Mouse (Mus musculus): ENCODE measurements around the gene Dtx2. TPM values are rescaled to one million over a fixed set of nuclear protein-coding genes. Genes with fewer than 3 reads are reported as not detected.
A peak's percentile ranks its signal among the peaks of the same experiment; 100 is the strongest.

Dtx2 gene
- polyA plus RNA-seq (2015; fragmentation: Nextera tagmentation; extraction: Ambion mirVana) = 29.4 and 29.9 TPM in 2 replicates

GRCm38 (mm10) chr5:135994725-135995687 lies at the start of gene Dtx2:
Gene Dtx2, plus strand, starts transcription at chr5:135994800.
- H3K27ac ChIP-seq = peak within 1 kb of the TSS; percentile 93
- WGBS = under 1% methylated on average over 47 of the region's 47 CpGs
- peak within 1 kb of the TSS; percentile 80 for H3K4me3 ChIP-seq (replicated peaks)
- no peaks in the 10 kb centered on the region for H3K9me3 ChIP-seq (replicated peaks)
- peaks cover 21% of the 10 kb centered on the region for H3K4me1 ChIP-seq
- ATAC-seq (replicated peaks; ENCODE audit: low FRiP score) = peak; percentile 95
- peaks cover 36% of the 10 kb centered on the region for H3K36me3 ChIP-seq
- H3K4me2 ChIP-seq = peak within 1 kb of the TSS; percentile 65
- H3K27me3 ChIP-seq = no peaks in the 10 kb centered on the region
- H3K9ac ChIP-seq = peak within 1 kb of the TSS; percentile 72

DNA sequence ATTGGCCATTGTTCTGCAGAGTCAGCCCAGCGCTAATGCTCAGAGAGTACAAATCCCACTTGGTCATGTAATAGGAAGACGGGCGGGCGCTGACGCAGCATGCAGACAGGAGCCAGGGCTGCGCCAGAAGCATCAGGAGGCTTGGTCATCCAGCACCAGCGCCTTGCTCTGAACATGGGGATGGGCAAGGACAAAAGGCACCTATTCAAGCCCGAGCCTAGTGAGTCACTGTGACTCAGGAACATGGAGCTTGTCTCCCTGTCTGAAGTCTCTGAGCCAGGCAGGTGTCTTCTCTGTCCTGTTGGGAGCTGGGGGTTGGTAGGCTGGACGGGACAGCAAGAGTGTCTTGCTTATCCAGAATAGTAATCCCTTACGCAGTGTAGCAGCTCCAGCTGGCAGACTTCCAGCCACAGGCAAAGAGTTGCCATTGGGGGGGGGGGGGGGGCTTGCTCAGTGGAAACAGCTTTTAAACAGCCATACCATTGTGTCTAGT lies 48.6 kb upstream of the Dtx2 start:
- Histone ChIP-seq H3K4me2 (no peak overlapping the region), H3K9ac (no peak overlapping the region)
- no peak for ATAC-seq (replicated peaks; ENCODE audit: low FRiP score)

GRCm38 (mm10) chr5:135946621-135947020 lies 48.0 kb upstream of the Dtx2 start:
- H3K4me2 ChIP-seq = no peak overlapping the region
- H3K27me3 ChIP-seq = no peaks in the 10 kb centered on the region
- no peaks in the 10 kb centered on the region for H3K36me3 ChIP-seq
- WGBS = 78% methylated on average over 5 of the region's 5 CpGs
- H3K4me1 ChIP-seq = peaks cover 3% of the 10 kb centered on the region; the same call in 1 of the 2 replicates
- H3K9me3 ChIP-seq (replicated peaks) = no peaks in the 10 kb centered on the region
- H3K4me3 ChIP-seq (replicated peaks) = no peak overlapping the region
- H3K9ac ChIP-seq = no peak overlapping the region
- no peak for ATAC-seq (replicated peaks; ENCODE audit: low FRiP score)
- no peak overlapping the region for H3K27ac ChIP-seq

More for the DNA sequence above, 48.6 kb upstream of the Dtx2 start:
- no peak overlapping the region for H3K27ac ChIP-seq
- no peaks in the 10 kb centered on the region for H3K27me3 ChIP-seq
- no peak overlapping the region for H3K4me3 ChIP-seq (replicated peaks)
- H3K36me3 ChIP-seq = no peaks in the 10 kb centered on the region
- 64% methylated on average over 10 of the region's 10 CpGs for WGBS
- no peaks in the 10 kb centered on the region; the same call in 1 of the 2 replicates for H3K4me1 ChIP-seq
- H3K9me3 ChIP-seq (replicated peaks) = no peaks in the 10 kb centered on the region

- Histone ChIP-seq H3K27ac (no peak overlapping the region), H3K9me3 (replicated peaks) (no peaks in the 10 kb centered on the region), H3K4me1 (peaks cover 3% of the 10 kb centered on the region; the same call in 1 of the 2 replicates), H3K4me2 (no peak overlapping the region), H3K27me3 (no peaks in the 10 kb centered on the region), H3K4me3 (replicated peaks) (no peak overlapping the region), H3K9ac (no peak overlapping the region), H3K36me3 (no peaks in the 10 kb centered on the region)
- 80% methylated on average over 9 of the region's 11 CpGs for WGBS
- no peak for ATAC-seq (replicated peaks; ENCODE audit: low FRiP score)
Measured at GRCm38 (mm10) chr5:135950710-135951412, 43.7 kb upstream of the Dtx2 start.

DNA sequence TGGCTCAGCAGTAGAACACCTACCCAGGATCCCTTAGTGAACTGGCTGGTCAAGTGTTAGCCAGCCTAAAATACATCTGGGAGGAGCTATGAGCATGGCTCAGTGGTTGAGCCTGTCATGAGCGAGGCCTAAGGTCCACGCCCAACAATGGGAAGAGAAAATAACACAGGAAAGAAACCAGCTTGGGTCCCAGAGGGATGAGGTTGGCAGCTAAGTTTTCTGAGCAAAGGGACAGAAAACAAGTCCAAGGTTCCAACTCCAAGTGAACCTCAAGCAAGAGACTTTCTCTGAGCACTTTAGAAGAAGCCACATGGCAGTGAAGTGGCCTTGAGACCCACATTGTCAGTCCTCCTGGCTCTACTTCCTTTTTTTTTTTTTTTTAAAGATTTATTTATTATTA lies 42.9 kb upstream of the Dtx2 start:
- Histone ChIP-seq H3K9ac (no peak overlapping the region), H3K27ac (no peak overlapping the region), H3K27me3 (no peaks in the 10 kb centered on the region), H3K36me3 (no peaks in the 10 kb centered on the region), H3K9me3 (replicated peaks) (no peaks in the 10 kb centered on the region), H3K4me2 (no peak overlapping the region), H3K4me1 (peaks cover 6% of the 10 kb centered on the region), H3K4me3 (replicated peaks) (no peak overlapping the region)
- 92% methylated on average over 2 of the region's 2 CpGs for whole genome bisulfite sequencing
- ATAC-seq (replicated peaks; ENCODE audit: low FRiP score) = no peak

GRCm38 (mm10) chr5:135952830-135953229 lies 41.8 kb upstream of the Dtx2 start:
- no peak overlapping the region for H3K27ac ChIP-seq
- H3K4me3 ChIP-seq (replicated peaks) = no peak overlapping the region
- no peak overlapping the region for H3K9ac ChIP-seq
- WGBS = 90% methylated on average over 2 of the region's 2 CpGs
- no peaks in the 10 kb centered on the region for H3K36me3 ChIP-seq
- H3K4me2 ChIP-seq = no peak overlapping the region
- peaks cover 13% of the 10 kb centered on the region for H3K4me1 ChIP-seq
- H3K9me3 ChIP-seq (replicated peaks) = no peaks in the 10 kb centered on the region
- no peak for ATAC-seq (replicated peaks; ENCODE audit: low FRiP score)
- no peaks in the 10 kb centered on the region for H3K27me3 ChIP-seq

GRCm38 (mm10) chr5:135956300-135957206 lies 38.0 kb upstream of the Dtx2 start:
- Histone ChIP-seq H3K9me3 (replicated peaks) (no peaks in the 10 kb centered on the region), H3K27ac (peak overlapping the region; percentile 96), H3K27me3 (no peaks in the 10 kb centered on the region), H3K36me3 (no peaks in the 10 kb centered on the region), H3K4me2 (peak overlapping the region; percentile 59), H3K9ac (0 out of 2 replicates have a peak overlapping the region, but pooled peaks have one; percentile 27), H3K4me3 (replicated peaks) (peak overlapping the region; percentile 38), H3K4me1 (peaks cover 26% of the 10 kb centered on the region)
- WGBS = 78% methylated on average over 9 of the region's 9 CpGs
- no peak for ATAC-seq (replicated peaks; ENCODE audit: low FRiP score)

- H3K9ac ChIP-seq = 0 out of 2 replicates have a peak overlapping the region, but pooled peaks have one; percentile 27
- no peaks in the 10 kb centered on the region for H3K9me3 ChIP-seq (replicated peaks)
- H3K4me1 ChIP-seq = peaks cover 32% of the 10 kb centered on the region
- no peaks in the 10 kb centered on the region for H3K36me3 ChIP-seq
- no peaks in the 10 kb centered on the region for H3K27me3 ChIP-seq
- H3K27ac ChIP-seq = peak overlapping the region; percentile 96
- ATAC-seq (replicated peaks; ENCODE audit: low FRiP score) = peak; percentile 89
- H3K4me3 ChIP-seq (replicated peaks) = peak overlapping the region; percentile 38
- H3K4me2 ChIP-seq = peak overlapping the region; percentile 59
- WGBS = 8% methylated on average over 27 of the region's 28 CpGs
Measured at GRCm38 (mm10) chr5:135957207-135957974, 37.2 kb upstream of the Dtx2 start.

DNA sequence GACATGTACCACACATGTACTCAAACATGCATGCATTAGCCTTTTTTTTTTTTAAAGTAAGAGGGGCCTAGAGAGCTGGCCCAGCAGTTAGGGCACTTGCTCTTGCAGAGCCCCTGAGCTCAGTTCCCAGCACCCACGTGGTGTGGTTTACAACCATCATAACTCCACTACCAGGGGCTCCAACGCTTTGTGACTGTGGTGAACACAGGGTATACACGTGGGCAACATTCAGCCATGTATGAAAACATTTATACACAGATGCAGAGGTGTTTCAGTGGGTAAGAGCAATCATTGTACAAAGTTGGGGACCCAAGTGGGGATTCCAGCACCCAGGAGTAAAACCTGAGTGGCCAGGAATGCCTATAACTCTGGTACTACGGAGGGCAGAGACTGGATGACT lies 36.2 kb upstream of the Dtx2 start:
- H3K27me3 ChIP-seq = no peaks in the 10 kb centered on the region
- peak overlapping the region; percentile 96 for H3K27ac ChIP-seq
- H3K4me2 ChIP-seq = peak overlapping the region; percentile 59
- peaks cover 35% of the 10 kb centered on the region for H3K4me1 ChIP-seq
- no peaks in the 10 kb centered on the region for H3K9me3 ChIP-seq (replicated peaks)
- no peak overlapping the region for H3K4me3 ChIP-seq (replicated peaks)
- WGBS = 90% methylated on average over 4 of the region's 4 CpGs
- no peaks in the 10 kb centered on the region for H3K36me3 ChIP-seq
- H3K9ac ChIP-seq = no peak overlapping the region
- ATAC-seq (replicated peaks; ENCODE audit: low FRiP score) = no peak

DNA sequence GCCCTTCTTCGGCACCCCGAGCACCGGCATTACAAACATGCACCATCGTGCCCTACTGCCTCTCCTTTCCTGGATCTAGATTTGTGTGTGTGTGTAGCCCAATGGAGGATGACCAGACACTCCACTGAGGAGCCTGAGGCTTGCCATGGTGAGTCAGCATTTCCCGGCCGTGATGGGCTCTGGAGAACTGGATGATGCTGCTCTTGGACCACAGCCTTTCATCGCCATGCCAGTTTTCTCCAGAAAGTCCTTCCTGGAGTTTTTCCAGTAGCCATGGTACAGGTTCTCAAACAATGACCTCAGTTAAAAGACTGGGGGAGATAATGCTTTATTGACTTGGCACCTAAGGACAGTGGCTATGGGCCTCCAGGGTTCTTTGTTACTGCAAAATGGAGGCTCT lies 34.7 kb upstream of the Dtx2 start:
- 91% methylated on average over 7 of the region's 7 CpGs for WGBS
- no peak overlapping the region for H3K4me3 ChIP-seq (replicated peaks)
- no peak for ATAC-seq (replicated peaks; ENCODE audit: low FRiP score)
- H3K36me3 ChIP-seq = no peaks in the 10 kb centered on the region
- H3K27ac ChIP-seq = no peak overlapping the region
- no peak overlapping the region for H3K9ac ChIP-seq
- no peak overlapping the region for H3K4me2 ChIP-seq
- peaks cover 37% of the 10 kb centered on the region for H3K4me1 ChIP-seq
- H3K27me3 ChIP-seq = no peaks in the 10 kb centered on the region
- no peaks in the 10 kb centered on the region for H3K9me3 ChIP-seq (replicated peaks)

Data from kidney, embryonic 15.5 days (tissue).